ENCODE assay signal across 8 mouse cellular contexts in the genomic region with DNA sequence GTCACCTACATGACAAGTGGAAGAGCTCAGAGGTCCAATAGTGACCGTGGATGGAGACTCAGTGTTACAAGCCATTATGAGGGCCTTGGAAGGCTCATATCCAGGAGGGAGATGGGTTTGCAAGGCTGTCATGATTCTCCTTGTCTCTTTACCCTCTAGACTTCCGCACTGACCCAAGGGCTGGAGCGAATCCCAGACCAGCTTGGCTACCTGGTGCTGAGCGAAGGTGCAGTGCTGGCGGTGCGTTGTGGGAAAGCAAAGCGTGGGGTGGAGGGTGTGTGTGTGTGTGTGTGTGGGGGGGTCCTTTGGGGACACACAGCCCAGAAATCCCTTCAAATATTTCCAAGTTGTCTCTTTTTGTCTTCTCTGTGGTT. TPM values are rescaled to one million over a fixed set of nuclear protein-coding genes. Genes with fewer than 3 reads are reported as not detected.
A peak's percentile ranks its signal among the peaks of the same experiment; 100 is the strongest.
DNase-seq lines count a peak whose midpoint lies in the region; ATAC-seq and TF ChIP-seq lines count a peak whose summit lies in the region.

No protein-coding gene starts in this region.

- peak overlapping the region; percentile 91 for H3K4me3 ChIP-seq in cerebellum, adult 2 months (replicated peaks; ENCODE audit: insufficient read depth, low read depth, low read length)
- peak overlapping the region; percentile 75 for H3K4me3 ChIP-seq in lung, postnatal 0 days (ENCODE audit: low read depth, low read length)
- peak overlapping the region; percentile 55 for H3K4me3 ChIP-seq in limb, embryonic 11.5 days (ENCODE audit: low read depth, low read length)
- H3K4me3 ChIP-seq in small intestine, adult 2 months (ENCODE audit: low read depth, low read length): peak overlapping the region; percentile 69

- no peaks in the 10 kb centered on the region for H3K9me3 ChIP-seq in lung, postnatal 0 days (ENCODE audit: low read length)
- H3K9me3 ChIP-seq in limb, embryonic 11.5 days (ENCODE audit: control insufficient read depth, low read length): peaks cover 3% of the 10 kb centered on the region; the same call in 1 of the 2 replicates

- peak in 1 of 2 experiments; percentile 61 for DNase-seq in cerebellum, adult 2 months
- DNase-seq in cerebellum, adult 9-10 months: no peak
- no peak for DNase-seq in lung, postnatal 0 days (ENCODE audit: low spot score)
- DNase-seq in lung, adult 18-20 months: no peak
- no peak for DNase-seq in limb, embryonic 11.5 days (ENCODE audit: low spot score)
- no peak for DNase-seq in embryo, embryonic 11 days
- DNase-seq in lung, postnatal 10 days: no peak

- H3K36me3 ChIP-seq in lung, postnatal 0 days (ENCODE audit: insufficient read depth, low read length): 0 out of 2 replicates have a peak, but pooled peaks cover 6% of the 10 kb centered on the region
- peaks cover 17% of the 10 kb centered on the region for H3K36me3 ChIP-seq in limb, embryonic 11.5 days (ENCODE audit: control insufficient read depth, insufficient read depth, low read length)
- H3K36me3 ChIP-seq in small intestine, adult 2 months (ENCODE audit: control insufficient read depth, insufficient read depth, low read length): peaks cover 26% of the 10 kb centered on the region

- 0% methylated on average over 7 of the region's 7 CpGs for WGBS in cerebellum, adult 2 months
- 17% methylated on average over 7 of the region's 7 CpGs for WGBS in lung, postnatal 0 days
- WGBS in limb, embryonic 11.5 days: 21% methylated on average over 7 of the region's 7 CpGs
- WGBS in small intestine, adult 2 months: 2% methylated on average over 7 of the region's 7 CpGs

- no peaks in the 10 kb centered on the region; the same call in 1 of the 2 replicates for H3K4me1 ChIP-seq in cerebellum, adult 2 months (ENCODE audit: control insufficient read depth, insufficient read depth, low read length)
- peaks cover 7% of the 10 kb centered on the region; the same call in 1 of the 2 replicates for H3K4me1 ChIP-seq in lung, postnatal 0 days (ENCODE audit: insufficient read depth, low read depth, low read length)
- H3K4me1 ChIP-seq in limb, embryonic 11.5 days (ENCODE audit: control insufficient read depth, insufficient read depth, low read length): no peaks in the 10 kb centered on the region
- H3K4me1 ChIP-seq in small intestine, adult 2 months (ENCODE audit: control insufficient read depth, insufficient read depth, insufficient read length, low read length): peaks cover 8% of the 10 kb centered on the region

- no peak for ATAC-seq in lung, postnatal 0 days
- no peak for ATAC-seq in limb, embryonic 11.5 days (ENCODE audit: insufficient number of reproducible peaks, low FRiP score, low TSS enrichment, low read depth)

- TF ChIP-seq EP300 in lung, postnatal 0 days (IDR thresholded peaks at IDR 0.05): no peak

- peak overlapping the region; percentile 58 for H3K9ac ChIP-seq in lung, postnatal 0 days (replicated peaks; ENCODE audit: low read depth)
- H3K9ac ChIP-seq in limb, embryonic 11.5 days (ENCODE audit: low read length): peak overlapping the region; percentile 64

- no peaks in the 10 kb centered on the region for H3K27me3 ChIP-seq in cerebellum, adult 2 months (ENCODE audit: control insufficient read depth, insufficient read depth, low read length)
- H3K27me3 ChIP-seq in lung, postnatal 0 days (replicated peaks; ENCODE audit: insufficient read depth, low read length): no peaks in the 10 kb centered on the region
- no peaks in the 10 kb centered on the region for H3K27me3 ChIP-seq in limb, embryonic 11.5 days (ENCODE audit: control insufficient read depth, insufficient read depth, low read length)
- no peaks in the 10 kb centered on the region for H3K27me3 ChIP-seq in small intestine, adult 2 months (ENCODE audit: control insufficient read depth, insufficient read depth, low read length)

- peak overlapping the region; percentile 77 for H3K27ac ChIP-seq in cerebellum, adult 2 months (ENCODE audit: insufficient read depth, low read length)
- H3K27ac ChIP-seq in lung, postnatal 0 days (ENCODE audit: low read length): peak overlapping the region; percentile 73
- 0 out of 2 replicates have a peak overlapping the region, but pooled peaks have one; percentile 26 for H3K27ac ChIP-seq in limb, embryonic 11.5 days (replicated peaks; ENCODE audit: low read depth, low read length)
- H3K27ac ChIP-seq in small intestine, adult 2 months (ENCODE audit: insufficient read depth, low read depth, low read length): peak overlapping the region; percentile 64

- peak overlapping the region; percentile 89 for H3K4me2 ChIP-seq in lung, postnatal 0 days (replicated peaks; ENCODE audit: low read depth, low read length)
- peak overlapping the region; percentile 62 for H3K4me2 ChIP-seq in limb, embryonic 11.5 days (ENCODE audit: low read depth, severe bottlenecking)

- no peak for TF ChIP-seq CTCF in cerebellum, adult 2 months (IDR thresholded peaks at IDR 0.05; ENCODE audit: borderline replicate concordance, insufficient read depth, low read depth, low read length)
- no peak for TF ChIP-seq CTCF in lung, postnatal 0 days (IDR thresholded peaks at IDR 0.05)
- no peak for TF ChIP-seq CTCF in small intestine, adult 2 months (IDR thresholded peaks at IDR 0.05; ENCODE audit: extremely low read depth, insufficient read length, insufficient replicate concordance, low read depth, low read length)

- no peak for TF ChIP-seq POLR2A in cerebellum, adult 2 months (IDR thresholded peaks at IDR 0.05; ENCODE audit: borderline replicate concordance, insufficient read depth, low read length)
- TF ChIP-seq POLR2A in small intestine, adult 2 months (IDR thresholded peaks at IDR 0.05; ENCODE audit: low read depth, low read length): no peak

RNA-seq across cellular contexts. Expression of a gene that starts 0.8 kb away (rescaled TPM):
- 168 and 176 TPM in 2 replicates for polyA plus RNA-seq in cerebellum, adult 2 months (2012; rRNA removed)
- polyA plus RNA-seq in lung, postnatal 0 days (2015; fragmentation: Nextera tagmentation; extraction: Ambion mirVana): 73.5 and 75.6 TPM in 2 replicates
- polyA plus RNA-seq in limb, embryonic 11.5 days (2014; fragmentation: Nextera tagmentation; extraction: Ambion mirVana): 33.0 and 36.3 TPM in 2 replicates
- polyA plus RNA-seq in small intestine, adult 2 months (2012; rRNA removed): 87.3 and 168 TPM in 2 replicates

RNA-seq across cellular contexts. Expression of a gene that starts 7.8 kb away (rescaled TPM):
- polyA plus RNA-seq in cerebellum, adult 2 months (2012; rRNA removed): 90.1 and 92.0 TPM in 2 replicates
- polyA plus RNA-seq in lung, postnatal 0 days (2015; fragmentation: Nextera tagmentation; extraction: Ambion mirVana): 2.9 and 3.2 TPM in 2 replicates
- 4.8 and 5.2 TPM in 2 replicates for polyA plus RNA-seq in limb, embryonic 11.5 days (2014; fragmentation: Nextera tagmentation; extraction: Ambion mirVana)
- 34.7 and 56.7 TPM in 2 replicates for polyA plus RNA-seq in small intestine, adult 2 months (2012; rRNA removed)

RNA-seq across cellular contexts. Expression of a gene that starts 16.6 kb away (rescaled TPM):
- 1.5 and 2.0 TPM in 2 replicates for polyA plus RNA-seq in cerebellum, adult 2 months (2012; rRNA removed)
- polyA plus RNA-seq in lung, postnatal 0 days (2015; fragmentation: Nextera tagmentation; extraction: Ambion mirVana): 0.84 and 1.2 TPM in 2 replicates
- polyA plus RNA-seq in limb, embryonic 11.5 days (2014; fragmentation: Nextera tagmentation; extraction: Ambion mirVana): 3.5 and 4.2 TPM in 2 replicates
- 0.15 and 0.28 TPM in 2 replicates for polyA plus RNA-seq in small intestine, adult 2 months (2012; rRNA removed)

RNA-seq across cellular contexts. Expression of a gene that starts 23.7 kb away (rescaled TPM):
- 0.03 and 0.05 TPM in 2 replicates for polyA plus RNA-seq in cerebellum, adult 2 months (2012; rRNA removed)
- 0.02 and 0.11 TPM in 2 replicates for polyA plus RNA-seq in lung, postnatal 0 days (2015; fragmentation: Nextera tagmentation; extraction: Ambion mirVana)
- polyA plus RNA-seq in limb, embryonic 11.5 days (2014; fragmentation: Nextera tagmentation; extraction: Ambion mirVana): 0.03 and 0.24 TPM in 2 replicates
- polyA plus RNA-seq in small intestine, adult 2 months (2012; rRNA removed): not detected in 2 replicates

RNA-seq across cellular contexts. Expression of a gene that starts 23.7 kb away (rescaled TPM):
- 4.6 and 4.7 TPM in 2 replicates for polyA plus RNA-seq in cerebellum, adult 2 months (2012; rRNA removed)
- 2.0 and 2.7 TPM in 2 replicates for polyA plus RNA-seq in lung, postnatal 0 days (2015; fragmentation: Nextera tagmentation; extraction: Ambion mirVana)
- 14.0 and 15.8 TPM in 2 replicates for polyA plus RNA-seq in limb, embryonic 11.5 days (2014; fragmentation: Nextera tagmentation; extraction: Ambion mirVana)
- polyA plus RNA-seq in small intestine, adult 2 months (2012; rRNA removed): 1.1 and 1.4 TPM in 2 replicates

Comparison
In these comparisons a context has a peak if more than half of its experiments do, and no peak if none do; other contexts are left out.
1. H3K27ac ChIP-seq: peak in every context shown above with its lines; median percentile 77 in cerebellum, adult 2 months; 73 in lung, postnatal 0 days; 64 in small intestine, adult 2 months; 26 in limb, embryonic 11.5 days.